Mouse (Mus musculus) midbrain, embryonic 15.5 days (tissue): ENCODE measurements around the gene Ncf1. TPM values are rescaled to one million over a fixed set of nuclear protein-coding genes. Genes with fewer than 3 reads are reported as not detected.

Experiments used
- ATAC-seq: fragments of 200-750 bp; cut with Nextera tagmentation; replicated peaks from 2 replicates; pipeline ENCODE4 v1.8.0; 2017; ENCODE audit warnings: moderate TSS enrichment
- H3K27ac ChIP-seq: fragments of 300-500 bp; sonication (generic); 2 replicates; pipeline ENCODE4 v1.5.1; 2015; ENCODE audit warnings: mild to moderate bottlenecking, inconsistent platforms
- H3K27me3 ChIP-seq: fragments of 300-500 bp; sonication (generic); replicated peaks from 2 replicates; pipeline ENCODE4 v1.6.1; 2015; ENCODE audit warnings: inconsistent platforms
- H3K36me3 ChIP-seq: fragments of 300-500 bp; sonication (generic); replicated peaks from 2 replicates; pipeline ENCODE4 v1.6.1; 2015; ENCODE audit warnings: inconsistent platforms
- H3K4me1 ChIP-seq: fragments of 300-500 bp; sonication (generic); 2 replicates; pipeline ENCODE4 v1.6.1; 2015; ENCODE audit warnings: inconsistent platforms
- H3K4me2 ChIP-seq: fragments of 300-500 bp; sonication (generic); 2 replicates; pipeline ENCODE4 v1.6.1; 2015; ENCODE audit warnings: inconsistent platforms, mild to moderate bottlenecking, moderate library complexity
- H3K4me3 ChIP-seq: fragments of 300-500 bp; sonication (generic); 2 replicates; pipeline ENCODE4 v1.5.1; 2015; ENCODE audit warnings: mild to moderate bottlenecking, inconsistent platforms
- H3K9ac ChIP-seq: fragments of 300-500 bp; sonication (generic); 2 replicates; pipeline ENCODE4 v1.6.1; 2015; ENCODE audit warnings: mild to moderate bottlenecking, inconsistent platforms
- H3K9me3 ChIP-seq: fragments of 300-500 bp; sonication (generic); 2 replicates; pipeline ENCODE4 v1.6.1; 2016; ENCODE audit warnings: inconsistent platforms
- WGBS: fragments of 180-500 bp; shearing (Covaris S2); methylation state at CpG from one replicate; pipeline ENCODE4 v1.1.7; 2015; ENCODE audit warnings: mixed read lengths; 5-methylcytosine and 5-hydroxymethylcytosine counted together
- polyA plus RNA-seq: library from polyadenylated mRNA; unstranded; fragments of >200 nt; fragmentation: Nextera tagmentation; extraction: Ambion mirVana; gene quantifications from 2 replicates; pipeline ENCODE4 v1.2.1, GENCODE M21; 2015

The Ncf1 gene
- polyA plus RNA-seq, 1 experiment from 2014 or later = 3.3 TPM

- Histone ChIP-seq H3K4me2 (no peak overlapping the region), H3K27ac (no peak overlapping the region), H3K27me3 (no peaks in the 10 kb centered on the region), H3K9me3 (no peaks in the 10 kb centered on the region), H3K4me3 (no peak overlapping the region), H3K9ac (no peak overlapping the region), H3K36me3 (0 out of 2 replicates have a peak, but pooled peaks cover 6% of the 10 kb centered on the region), H3K4me1 (peaks cover 8% of the 10 kb centered on the region)
- 93% methylated on average over 8 of the region's 8 CpGs for WGBS
- no peak for ATAC-seq
Measured at GRCm38 (mm10) chr5:134170167-134170566, 59.3 kb downstream of the Ncf1 start.

Other genes with a start within 250 kb of the Ncf1 start
- gene Castor2, start 129.9 kb downstream of the Ncf1 start, polyA plus RNA-seq = 31.7 and 33.1 TPM in 2 replicates
- gene Rcc1l, start 52.9 kb downstream of the Ncf1 start, polyA plus RNA-seq = 19.8 and 24.0 TPM in 2 replicates
- gene Gtf2ird2, start 45.6 kb downstream of the Ncf1 start, polyA plus RNA-seq = 16.3 and 17.9 TPM in 2 replicates
- 142 and 149 TPM in 2 replicates for gene Gtf2i, start 85.1 kb upstream of the Ncf1 start, polyA plus RNA-seq
- 89.0 and 90.2 TPM in 2 replicates for gene Gtf2ird1, start 227.1 kb upstream of the Ncf1 start, polyA plus RNA-seq